Mouse (Mus musculus): Measurements from ENCODE around the gene Gm49340.
"Not testable (repeated sequence)": the region's sequence is repeated elsewhere in the genome, so short reads cannot be mapped to it uniquely, and the experiment has no call there.

Gene Gm49340

DNA sequence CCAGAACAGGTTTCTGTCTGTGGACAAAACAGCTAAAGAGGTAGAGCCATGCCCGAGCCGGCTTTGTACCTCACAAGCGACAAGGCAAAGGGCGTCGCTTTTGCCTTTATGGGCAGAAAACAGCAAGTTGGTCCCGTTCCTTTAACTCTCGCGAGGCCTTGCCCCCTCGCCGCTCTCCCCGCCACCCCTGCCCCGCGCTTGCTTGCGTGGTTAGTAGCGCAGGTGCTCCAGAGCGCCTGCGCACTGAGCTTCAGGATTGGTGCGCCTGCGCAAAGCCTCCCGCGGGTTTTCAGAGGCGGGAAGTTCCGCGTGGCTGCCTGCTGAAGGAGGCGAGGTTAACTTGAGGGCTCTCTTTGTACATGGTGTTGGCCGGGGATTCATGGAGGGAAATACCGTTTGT, at the start of gene Gm49340, which contains the start of the genes Aspa and Spata22:
Gm49340 (plus strand) TSS at position 300 of the 400 bp plus-strand sequence.
Aspa (minus strand) TSS at position 155 of the 400 bp plus-strand sequence.
Spata22 (plus strand) TSS at position 300 of the 400 bp plus-strand sequence.
- no peak for DNase-seq (ENCODE audit: low spot score)

DNA sequence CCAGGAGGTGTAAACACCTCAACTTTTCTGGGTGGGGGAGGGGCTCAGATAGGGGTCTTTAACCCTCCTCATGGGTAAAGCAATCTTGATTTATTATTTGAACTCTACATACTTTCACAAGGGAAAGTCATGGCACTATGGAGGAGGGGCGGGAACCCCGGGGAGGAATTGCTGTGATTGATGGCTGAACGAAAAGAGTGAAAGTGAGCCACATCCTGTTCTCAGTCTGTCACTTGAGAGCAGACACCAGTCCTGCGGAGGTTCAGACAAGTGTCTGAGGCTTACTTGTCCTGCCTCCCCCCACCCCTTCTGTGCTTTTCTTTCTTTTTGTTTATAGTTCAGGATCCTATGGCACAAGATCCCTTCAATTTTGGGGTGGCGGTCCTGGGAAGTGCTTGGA, 48.8 kb upstream of the Gm49340 start:
- DNase-seq (ENCODE audit: low spot score), result no peak

DNA sequence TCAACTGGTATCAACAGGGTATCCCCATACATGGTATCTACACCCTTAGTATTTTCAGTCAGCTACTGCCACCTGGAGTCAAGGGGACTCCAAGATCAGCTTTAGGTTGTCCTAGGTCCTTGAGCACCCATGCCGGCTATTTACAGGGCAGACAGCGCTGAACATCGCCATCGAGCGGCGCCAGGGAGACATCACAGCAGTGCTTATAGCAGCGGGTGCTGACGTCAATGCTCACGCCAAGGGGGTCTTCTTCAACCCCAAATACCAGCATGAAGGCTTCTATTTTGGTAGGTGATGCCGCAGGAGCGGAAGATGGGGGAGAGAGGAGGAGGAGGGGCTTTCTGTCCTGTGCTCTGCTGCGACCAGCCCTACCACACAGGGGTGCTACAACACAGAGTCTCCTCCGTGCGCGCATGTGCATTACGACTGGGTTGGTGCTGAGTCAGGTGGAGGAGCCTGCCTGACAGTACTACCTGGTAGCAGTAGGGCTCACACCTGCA, 48.0 kb upstream of the Gm49340 start:
- no peak for DNase-seq (ENCODE audit: low spot score)

DNA sequence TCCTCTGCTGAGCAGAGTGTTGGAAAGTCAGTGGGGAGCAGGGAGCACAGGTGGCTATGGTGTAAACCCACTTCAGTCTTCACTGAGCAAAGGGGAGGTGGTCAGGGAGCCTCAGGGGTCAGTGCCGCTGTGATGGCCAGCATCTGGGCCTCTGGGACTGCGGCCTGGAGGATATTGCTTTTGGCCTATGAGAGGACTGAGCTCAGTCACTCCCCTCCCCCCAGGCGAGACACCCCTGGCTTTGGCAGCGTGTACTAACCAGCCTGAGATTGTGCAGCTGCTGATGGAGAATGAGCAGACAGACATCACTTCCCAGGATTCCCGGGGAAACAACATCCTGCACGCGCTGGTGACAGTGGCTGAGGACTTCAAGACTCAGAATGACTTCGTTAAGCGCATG, 46.2 kb upstream of the Gm49340 start:
- no peak for DNase-seq (ENCODE audit: low spot score)

DNA sequence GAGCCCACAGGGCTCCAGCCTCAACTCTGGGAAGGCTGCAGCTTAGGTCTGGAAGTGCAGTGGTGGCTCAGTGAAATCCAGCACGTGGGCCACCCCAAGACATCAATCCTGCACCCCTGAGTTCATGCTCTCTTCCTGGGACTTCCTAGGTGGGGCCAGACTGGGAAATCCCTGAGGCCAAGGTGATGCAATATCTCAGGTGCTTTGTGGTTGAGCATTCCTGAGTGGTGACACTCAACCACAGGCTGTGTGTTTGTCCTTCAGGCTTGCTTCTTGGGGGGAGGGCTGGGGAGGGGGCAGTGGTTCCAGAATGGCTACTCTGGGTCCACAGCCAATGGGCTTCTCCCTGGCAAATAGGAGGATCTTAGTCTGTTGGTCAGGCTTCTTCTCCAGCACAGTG, 45.6 kb upstream of the Gm49340 start:
- no peak for DNase-seq (ENCODE audit: low spot score)

DNA sequence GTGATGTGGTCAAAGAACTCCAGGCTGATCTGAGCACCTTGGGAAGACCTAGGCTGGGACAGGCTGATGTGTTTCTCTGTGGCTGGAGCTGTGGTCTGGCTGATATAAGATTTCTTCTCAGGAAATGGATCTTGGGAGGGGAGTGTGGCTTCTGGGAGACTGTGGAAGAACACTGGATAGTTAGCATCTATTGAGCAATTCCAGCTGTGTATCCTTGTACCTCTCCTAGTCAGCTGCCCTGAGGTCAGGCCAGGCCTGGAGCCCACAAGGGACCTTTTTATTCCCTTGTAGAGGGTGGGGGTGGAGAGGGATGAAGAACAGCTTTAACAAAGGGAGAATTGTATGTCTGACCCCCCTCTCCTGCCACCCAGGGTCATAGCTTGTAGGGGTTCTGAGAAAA, 45.2 kb upstream of the Gm49340 start:
- DNase-seq (ENCODE audit: low spot score), result no peak

DNA sequence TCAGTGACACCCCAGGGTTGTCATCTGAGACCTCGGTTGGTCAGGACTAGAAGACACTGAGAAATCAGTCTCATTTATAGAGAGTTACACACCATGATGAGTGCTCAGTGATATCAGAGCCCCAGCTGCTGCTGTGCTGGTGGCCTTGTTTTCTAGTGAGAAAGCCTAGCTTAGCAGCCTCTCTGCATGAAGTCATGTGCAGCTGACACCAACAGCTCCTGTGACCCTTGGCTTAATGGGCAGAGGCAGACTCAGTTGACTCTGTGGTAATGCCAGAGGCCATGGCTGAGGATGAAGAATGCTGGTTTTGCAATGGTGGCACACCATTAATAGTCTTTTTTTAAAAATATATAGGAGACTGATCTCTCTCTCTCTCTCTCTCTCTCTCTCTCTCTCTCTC, 39.9 kb upstream of the Gm49340 start:
- no peak for DNase-seq (ENCODE audit: low spot score)

DNA sequence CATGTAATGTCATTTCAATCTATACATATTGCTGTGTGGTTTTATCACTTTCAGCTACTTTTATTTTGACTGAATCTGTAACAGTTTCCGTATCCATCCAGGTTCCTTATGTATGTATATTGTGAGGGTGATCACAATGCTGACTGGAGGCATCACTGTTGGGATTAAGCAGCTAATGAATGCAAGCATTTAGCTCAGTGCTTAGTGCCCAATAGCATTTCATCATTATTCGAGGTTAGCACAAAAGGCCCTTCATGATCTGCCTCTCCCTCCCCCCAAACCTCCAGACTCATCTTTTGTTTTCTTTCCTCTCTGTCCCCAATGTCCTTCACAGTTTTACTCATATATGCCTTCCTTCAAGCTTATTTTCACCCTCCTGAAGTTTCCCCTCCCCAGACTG, 26.4 kb upstream of the Gm49340 start:
- no peak for DNase-seq (ENCODE audit: low spot score)

DNA sequence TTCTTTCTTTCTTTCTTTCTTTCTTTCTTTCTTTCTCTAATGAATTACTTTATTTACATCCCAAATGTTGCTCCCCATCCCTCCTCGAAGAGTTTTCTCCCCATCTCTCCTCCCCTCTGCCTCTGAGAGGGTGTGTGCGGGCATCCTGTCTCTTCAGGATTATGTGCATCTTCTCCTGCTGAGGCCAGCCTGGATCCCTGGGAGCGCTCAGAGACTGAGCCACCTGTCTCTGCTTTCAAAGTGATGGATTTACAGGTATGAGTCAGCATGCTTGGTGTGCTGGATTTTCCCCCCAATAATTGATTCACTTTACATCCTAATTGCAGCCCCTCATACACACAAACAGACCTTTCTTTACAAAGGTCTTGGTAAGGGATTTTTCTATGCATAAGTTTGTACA, 13.6 kb upstream of the Gm49340 start:
- DNase-seq (ENCODE audit: low spot score), result no peak

DNA sequence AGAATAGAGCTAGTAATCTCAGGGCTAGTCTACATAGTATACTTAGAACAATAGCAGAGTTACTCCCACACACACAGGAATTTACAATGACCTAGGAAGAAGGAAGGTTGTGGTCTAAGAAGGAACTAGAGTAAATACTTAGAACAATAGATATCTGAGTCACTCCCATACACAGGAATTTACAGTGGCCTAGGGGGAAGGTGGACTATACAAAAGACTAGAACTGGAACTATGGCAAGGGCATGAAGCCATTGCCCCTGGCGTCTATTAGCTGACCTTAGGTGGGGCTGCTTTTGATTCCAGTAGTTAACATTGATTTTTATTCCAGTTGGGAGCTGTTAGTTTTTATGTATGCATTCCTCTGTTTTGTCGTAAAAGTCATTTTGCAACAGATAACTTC, 11.0 kb upstream of the Gm49340 start:
- not testable (repeated sequence) for DNase-seq (ENCODE audit: low spot score)

DNA sequence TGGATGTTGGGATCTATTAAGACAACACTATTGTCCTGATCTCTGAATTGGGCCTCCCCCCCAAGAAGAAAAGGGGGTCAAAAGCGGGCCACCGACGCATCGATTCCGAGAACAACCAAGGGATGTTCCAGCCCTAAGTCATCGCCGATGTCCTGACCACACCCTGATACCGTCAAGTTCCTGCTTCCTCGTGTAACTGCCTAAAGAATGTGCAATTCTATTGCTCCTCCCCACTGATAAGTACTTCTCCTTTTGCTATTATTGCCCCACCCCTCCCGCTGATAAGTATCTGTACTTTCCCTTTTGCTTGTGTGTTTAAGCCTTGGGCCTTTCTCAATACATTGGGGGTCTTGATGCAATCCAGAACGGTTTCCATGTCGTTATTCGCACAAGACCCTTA, 8.5 kb upstream of the Gm49340 start:
- DNase-seq (ENCODE audit: low spot score), result not testable (repeated sequence)

DNA sequence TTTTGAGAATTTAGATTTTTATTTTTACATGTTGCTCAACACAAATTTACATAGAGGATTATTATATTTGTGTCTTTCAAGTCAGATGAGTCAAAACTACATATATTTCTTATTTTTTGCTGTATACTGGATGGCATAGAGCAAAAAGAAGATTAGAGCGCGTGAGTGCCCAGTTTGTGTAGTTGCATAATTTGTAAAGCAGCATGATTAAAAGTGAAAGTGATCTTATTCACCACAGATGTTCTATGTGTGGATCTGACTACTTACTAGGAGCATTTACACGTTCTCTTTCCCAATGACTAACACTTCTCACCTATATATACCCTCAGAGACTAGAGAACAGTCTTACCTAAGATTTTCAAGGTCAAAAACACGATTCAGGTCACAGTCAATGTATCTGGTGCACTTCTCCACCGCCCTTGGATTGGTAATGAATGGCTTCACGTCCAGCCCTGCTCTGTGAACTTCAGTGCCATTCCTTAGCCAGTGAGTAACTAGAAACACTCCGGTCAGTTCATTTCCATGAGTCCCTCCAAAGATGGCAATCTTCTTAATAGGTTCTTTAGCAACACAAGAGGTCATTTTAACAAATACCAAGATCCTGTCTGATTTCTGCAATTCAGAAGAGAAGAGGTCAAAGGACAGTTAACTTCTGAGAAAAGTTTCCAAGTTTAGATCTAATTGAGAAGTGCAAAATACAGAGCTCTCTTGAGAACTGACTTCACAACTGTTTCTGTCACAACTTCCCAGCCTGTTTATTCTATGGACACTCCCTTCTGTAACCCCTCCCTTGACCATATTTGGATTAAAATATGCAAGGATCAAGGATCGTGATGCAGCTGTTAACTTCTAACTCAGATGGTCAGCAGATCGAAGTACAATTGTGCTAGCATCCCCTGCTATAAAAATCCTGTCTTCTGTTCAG, 5.4 kb upstream of the Gm49340 start:
- no peak for DNase-seq (ENCODE audit: low spot score)

DNA sequence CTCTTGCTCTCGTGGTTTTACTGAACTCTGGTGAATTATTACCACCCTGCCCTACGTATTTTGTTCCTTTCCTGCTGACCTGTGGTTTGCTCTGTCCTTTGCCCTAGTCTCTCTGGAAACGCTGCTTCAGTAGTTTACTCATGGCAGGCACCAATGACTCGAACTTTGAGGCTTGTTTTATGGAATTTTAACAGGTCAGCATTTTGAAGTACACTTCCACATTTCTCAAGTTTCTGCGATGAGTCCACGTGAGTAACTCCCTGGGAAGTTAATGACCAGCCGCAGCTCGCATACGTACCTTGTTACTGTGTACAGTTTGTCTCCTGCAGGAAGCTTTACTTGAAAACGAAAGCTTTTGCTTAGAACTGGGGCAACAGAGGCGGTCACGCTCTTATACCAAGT, 3.1 kb upstream of the Gm49340 start:
- no peak for DNase-seq (ENCODE audit: low spot score)

DNA sequence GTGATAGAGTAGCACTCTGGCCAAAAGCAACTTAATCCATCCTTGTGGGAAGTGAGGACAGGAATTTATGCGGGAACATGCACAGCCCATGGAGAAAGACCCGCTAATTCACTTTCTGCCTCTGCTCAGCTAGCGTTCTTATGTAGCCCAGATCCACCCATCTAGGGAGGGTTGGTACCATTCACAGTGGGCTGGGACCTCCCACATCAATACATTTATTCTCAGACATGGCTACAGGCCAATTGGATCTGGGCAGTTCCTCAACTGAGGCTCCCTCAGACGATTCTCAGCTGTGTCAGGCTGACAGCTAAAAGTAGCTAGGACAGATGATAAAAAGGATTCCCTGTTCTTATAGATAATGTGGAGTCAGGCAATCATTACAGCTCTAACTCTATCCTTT, 2.2 kb upstream of the Gm49340 start:
- DNase-seq (ENCODE audit: low spot score), result no peak

DNA sequence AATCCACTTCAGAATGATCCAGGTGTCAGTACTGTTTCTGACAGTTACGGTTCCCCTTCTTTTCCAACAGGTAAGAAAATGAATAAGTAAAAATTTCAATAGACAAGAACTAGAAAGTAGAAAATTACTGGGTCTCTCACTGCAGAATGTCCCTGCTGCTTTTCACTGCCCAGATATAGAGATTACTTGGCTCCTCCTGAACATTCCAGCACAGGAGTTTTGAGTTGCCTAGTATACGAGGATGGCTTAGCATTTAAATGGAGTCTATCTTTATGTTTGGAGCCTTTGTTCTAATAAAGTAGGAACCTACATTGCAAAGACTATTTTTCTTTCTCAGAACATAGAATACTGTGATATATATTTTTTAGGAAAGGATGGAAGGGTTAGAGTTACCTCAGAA, 3.8 kb downstream of the Gm49340 start:
- no peak for DNase-seq (ENCODE audit: low spot score)

DNA sequence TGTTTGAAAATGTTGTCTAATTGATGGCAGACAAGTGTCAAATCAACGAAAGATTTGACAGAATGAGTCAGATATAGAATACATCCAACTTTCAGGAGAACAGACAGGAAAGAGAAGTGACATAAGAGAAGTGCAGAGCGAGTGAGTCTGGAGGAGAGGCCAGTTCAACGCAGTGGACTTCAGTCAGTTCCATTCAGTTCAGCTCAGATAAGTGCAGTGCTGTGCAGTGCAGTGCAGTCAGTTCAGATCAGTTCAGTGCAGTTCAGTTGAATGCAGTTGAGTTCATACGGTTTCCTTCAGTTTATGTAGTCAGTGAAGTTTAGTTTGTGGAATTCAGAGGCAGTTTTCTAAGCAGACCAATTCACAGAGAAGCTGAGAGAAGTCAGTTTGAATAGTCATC, 7.4 kb downstream of the Gm49340 start:
- no peak for DNase-seq (ENCODE audit: low spot score)

DNA sequence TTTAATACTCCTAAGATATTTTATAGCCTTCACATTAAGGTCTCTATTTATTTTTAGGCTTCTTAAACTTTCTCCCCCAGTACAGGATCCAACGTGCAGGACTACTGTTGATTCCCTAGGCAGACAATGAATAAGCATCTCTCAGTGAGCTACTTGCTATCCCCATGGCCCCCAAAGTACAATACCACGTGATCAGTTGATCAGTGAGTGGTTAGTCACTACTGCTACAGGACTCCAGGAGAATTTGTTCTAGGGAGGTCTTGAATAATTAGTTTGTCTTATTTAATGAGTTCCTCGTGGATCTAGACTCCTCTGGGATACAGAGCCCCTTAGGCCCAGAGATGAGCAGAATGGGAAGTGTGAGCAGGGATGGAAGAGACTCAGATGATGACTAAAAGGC, 20.9 kb downstream of the Gm49340 start, which contains the start of gene Olfr20:
Olfr20 (plus strand) TSS at position 301 of the 400 bp plus-strand sequence.
- no peak for DNase-seq (ENCODE audit: low spot score)

DNA sequence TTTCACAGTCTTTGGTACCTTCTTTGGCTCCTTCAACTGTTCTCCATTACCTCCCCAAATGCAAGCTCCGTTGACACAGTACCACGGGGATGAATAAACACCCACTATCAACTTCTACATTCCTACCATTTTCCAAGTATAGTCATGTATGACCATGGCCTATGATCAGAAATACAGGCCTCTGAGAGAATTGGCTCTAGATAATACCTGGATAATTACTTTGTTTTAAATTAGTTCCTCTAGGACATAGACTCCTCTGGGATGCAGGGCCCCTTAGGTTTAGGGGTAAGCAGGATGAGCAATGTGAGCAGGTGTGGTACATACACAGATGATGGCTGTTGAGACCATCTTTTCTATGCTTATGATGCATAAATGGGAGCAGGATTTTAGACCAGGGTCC, 41.4 kb downstream of the Gm49340 start, which contains the start of gene Olfr376:
Olfr376 (plus strand) TSS at position 301 of the 400 bp plus-strand sequence.
- DNase-seq (ENCODE audit: low spot score), result no peak

DNA sequence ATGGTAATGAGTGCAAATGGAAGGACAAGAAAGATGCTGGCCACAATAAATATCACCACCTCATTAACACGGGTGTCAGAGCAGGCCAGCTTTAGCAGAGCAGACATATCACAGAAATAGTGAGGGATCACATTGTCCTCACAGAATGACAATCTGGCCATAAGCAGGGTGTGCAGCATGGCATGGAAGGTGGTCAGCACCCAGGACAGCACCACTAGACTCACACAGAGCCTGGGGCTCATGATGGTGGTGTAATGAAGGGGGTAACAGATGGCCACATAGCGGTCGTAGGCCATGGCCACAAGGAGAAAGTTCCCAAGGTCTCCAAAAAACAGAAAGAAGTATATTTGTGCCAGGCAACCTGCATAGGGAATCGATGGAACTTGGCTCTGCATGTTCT, 65.8 kb downstream of the Gm49340 start:
- no peak for DNase-seq (ENCODE audit: low spot score)

DNA sequence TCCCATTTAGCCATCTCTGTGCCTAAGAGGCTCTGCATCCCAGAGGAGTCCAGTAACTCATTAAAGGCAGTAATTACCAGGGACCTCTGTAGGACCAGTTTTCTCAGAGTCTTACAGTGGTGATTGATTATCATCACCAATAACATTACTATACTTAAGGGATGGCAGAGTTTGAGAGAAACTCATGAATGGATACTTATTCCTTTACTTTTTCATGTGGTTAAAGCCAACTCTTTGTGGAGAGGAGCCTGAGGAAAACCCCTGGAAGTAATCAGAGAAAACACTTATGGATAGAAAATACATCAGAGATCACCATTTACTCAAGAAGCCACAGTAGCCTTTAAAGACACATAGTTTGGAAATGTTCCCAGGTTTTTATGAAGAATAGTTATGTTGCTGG, 70.0 kb downstream of the Gm49340 start, which contains the start of gene Olfr1:
Olfr1 (minus strand) TSS at position 101 of the 400 bp plus-strand sequence.
- no peak for DNase-seq (ENCODE audit: low spot score)
